Mouse (Mus musculus) cerebellum, adult 8-10 months (tissue): Measurements from ENCODE around the gene Defb10.
"Not testable (repeated sequence)": the region's sequence is repeated elsewhere in the genome, so short reads cannot be mapped to it uniquely, and the experiment has no call there.

Experiments
- DNase-seq: peaks from one replicate; pipeline ENCODE4 v3.0.0; 2022

Gene Defb10

DNA sequence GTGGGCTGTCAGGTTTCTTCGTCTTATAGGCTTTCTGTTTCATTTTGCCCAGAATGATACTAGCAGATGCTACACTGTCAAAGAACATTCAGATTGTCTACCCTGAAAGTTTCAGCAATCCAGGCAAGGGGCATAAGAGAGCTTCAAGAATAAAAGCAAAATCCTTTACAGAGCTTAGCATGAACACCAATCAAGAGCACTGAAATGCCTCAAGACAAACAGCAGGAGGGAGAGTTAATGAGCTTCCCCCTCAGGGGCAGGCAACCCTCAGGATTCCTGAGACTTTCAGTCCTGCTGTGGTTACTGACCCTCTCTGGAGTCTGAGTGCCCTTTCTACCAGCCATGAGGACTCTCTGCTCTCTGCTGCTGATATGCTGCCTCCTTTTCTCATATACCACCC, at the start of gene Defb10:
TSS of gene Defb10 (plus strand) at position 316 of the 400 bp plus-strand sequence.
- DNase-seq, result not testable (repeated sequence)

DNA sequence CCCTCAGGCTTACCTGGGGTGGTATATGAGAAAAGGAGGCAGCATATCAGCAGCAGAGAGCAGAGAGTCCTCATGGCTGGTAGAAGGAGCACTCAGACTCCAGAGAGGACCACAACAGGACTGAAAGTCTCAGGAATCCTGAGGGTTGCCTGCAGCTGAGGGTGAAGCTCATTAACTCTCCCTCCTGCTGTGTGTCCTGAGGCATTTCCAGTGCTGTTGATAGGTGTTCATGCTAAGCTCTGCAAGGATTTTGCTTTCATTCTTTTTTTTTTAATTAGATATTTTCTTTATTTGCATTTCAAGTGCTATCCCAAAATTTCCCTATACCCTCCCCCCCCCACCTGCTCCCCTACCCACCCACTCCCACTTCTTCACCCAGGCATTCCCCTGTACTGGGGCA, 26.6 kb downstream of the Defb10 start, which contains the start of gene Defb9:
TSS of gene Defb9 (minus strand) at position 101 of the 400 bp plus-strand sequence.
- DNase-seq, result not testable (repeated sequence)

- DNase-seq, result not testable (repeated sequence)
These were observed 47.6 kb downstream of the Defb10 start, which contains the start of gene Defb11 for GRCm38 (mm10) chr8:21906290-21906689. TSS of gene Defb11 (minus strand) at chr8:21906412.
